Mouse (Mus musculus): ENCODE data around the gene Nek1.
A peak's percentile ranks its signal among the peaks of the same experiment; 100 is the strongest.

Nek1 gene

DNA sequence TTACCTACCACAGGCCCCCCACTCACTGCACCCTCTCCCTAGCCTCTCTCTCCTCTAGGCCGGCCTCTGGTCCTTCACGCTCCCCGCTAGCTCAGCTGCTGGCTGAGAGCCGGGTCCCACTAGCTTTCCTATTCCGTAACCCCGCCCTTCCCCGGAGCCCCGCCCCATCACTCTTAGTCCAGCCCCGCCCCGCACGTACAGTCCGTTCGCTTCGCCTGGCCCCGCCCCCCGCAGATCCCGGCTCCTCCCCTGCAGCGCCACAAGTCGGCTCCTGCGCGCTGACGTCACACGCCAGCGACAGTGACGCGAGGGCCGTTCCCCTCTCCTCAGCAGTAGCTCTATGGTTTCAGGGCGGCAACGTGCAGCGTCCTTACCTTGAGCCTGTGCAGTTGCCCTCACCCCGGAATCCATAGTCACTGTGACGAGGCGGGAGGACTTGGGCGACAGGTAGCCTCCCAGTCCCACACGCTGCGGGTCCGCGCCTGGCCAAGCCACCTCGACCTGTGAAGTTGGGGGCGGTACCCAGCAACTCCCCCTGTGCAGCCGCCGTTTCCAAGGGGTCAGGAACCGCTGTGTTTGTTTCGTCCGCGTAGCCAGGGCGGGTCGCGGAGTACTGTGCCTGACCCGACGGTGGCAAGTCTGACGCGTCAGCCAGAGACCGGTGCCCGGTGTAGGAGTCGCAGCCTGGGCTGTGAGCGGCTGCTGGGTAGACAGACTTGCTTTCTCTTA is at the start of gene Nek1:
Gene Nek1, plus strand, starts transcription at position 286 of the 729 bp plus-strand sequence.
- peak; percentile 99 for DNase-seq (ENCODE audit: low read depth, low spot score)

GRCm38 (mm10) chr8:60947503-60947902 is 45.5 kb upstream of the Nek1 start:
- DNase-seq (ENCODE audit: low read depth, low spot score), result no peak

DNA sequence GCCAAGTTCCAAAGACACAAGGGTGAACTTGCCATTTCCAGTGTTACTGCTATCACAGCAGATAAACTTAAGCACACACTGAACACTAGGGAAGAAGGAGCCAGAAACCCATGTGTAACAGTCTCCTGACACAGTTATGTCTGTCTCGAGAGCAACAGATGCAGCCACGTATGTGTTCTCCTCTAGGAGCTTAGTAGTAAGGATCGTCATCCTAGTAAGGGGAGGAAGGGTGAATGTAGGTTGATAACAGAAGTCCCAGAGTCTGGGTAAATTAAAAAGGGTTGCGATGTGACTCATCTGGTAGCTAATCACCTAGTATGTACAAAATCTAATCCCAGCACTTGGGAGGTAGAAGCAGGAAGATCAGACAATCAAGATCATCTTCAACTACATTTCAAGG is 43.1 kb upstream of the Nek1 start:
- no peak for DNase-seq (ENCODE audit: low read depth, low spot score)

GRCm38 (mm10) chr8:60951271-60951670 is 41.7 kb upstream of the Nek1 start:
- no peak for DNase-seq (ENCODE audit: low read depth, low spot score)

DNA sequence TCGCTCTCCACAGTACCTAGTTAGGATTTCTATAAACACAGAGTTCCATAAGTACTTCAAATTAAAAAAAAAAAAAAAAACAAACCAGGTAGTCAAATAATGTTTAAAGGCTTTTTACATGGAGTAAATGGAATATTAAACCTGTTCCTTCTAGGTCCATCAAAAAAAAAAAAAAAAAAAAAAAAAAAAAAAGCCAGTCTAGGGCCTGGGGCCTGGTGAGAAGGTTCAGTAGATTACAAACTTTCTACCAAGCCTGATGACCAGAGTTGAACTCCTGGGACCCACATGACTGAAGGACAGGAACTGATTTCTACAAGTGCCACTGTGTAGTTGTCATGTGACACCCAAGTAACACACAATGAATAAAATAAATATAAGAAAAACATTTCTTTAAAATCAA is 41.2 kb upstream of the Nek1 start:
- no peak for DNase-seq (ENCODE audit: low read depth, low spot score)

- DNase-seq (ENCODE audit: low read depth, low spot score), result no peak
Measured at GRCm38 (mm10) chr8:60952803-60953202, 40.2 kb upstream of the Nek1 start.

DNA sequence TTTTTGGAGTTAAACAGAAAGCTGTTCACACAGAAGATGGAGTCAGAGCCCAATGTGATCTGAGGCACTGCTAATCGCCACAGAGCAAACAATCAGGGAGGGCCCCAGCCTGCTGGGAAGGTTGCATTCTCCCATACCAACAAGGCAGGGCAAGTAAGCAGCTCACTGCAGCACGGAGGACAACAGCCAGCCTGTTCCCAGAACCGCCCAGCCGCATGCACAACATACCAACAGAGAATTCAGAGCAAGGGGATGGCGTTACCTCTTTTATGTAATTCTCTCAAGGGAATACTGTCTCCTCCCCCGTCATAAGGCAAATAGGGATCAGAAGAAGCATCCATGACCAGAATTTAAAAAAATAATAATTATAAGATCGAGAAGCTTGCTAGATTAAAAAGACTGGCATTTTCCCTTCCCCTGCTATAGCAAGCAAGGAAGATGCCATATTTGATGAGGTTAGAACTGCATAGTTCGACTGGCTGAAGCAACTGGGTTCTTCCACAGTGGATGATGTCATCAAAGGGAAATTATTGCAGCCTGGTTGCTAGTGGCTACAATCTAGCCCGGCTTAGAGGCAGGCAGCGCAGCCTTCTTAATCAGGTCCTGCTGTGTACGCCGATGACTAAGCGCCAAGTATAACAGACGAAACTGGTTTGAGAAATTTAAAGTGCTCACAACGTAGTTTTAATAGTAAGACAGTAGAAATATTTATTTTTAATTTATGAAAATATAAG is 38.5 kb upstream of the Nek1 start:
- peak; percentile 77 for DNase-seq (ENCODE audit: low read depth, low spot score)

- DNase-seq (ENCODE audit: low read depth, low spot score), result no peak
Measured at GRCm38 (mm10) chr8:60956847-60957246, 36.1 kb upstream of the Nek1 start.

GRCm38 (mm10) chr8:60962763-60963162 is 30.2 kb upstream of the Nek1 start:
- no peak for DNase-seq (ENCODE audit: low read depth, low spot score)

DNA sequence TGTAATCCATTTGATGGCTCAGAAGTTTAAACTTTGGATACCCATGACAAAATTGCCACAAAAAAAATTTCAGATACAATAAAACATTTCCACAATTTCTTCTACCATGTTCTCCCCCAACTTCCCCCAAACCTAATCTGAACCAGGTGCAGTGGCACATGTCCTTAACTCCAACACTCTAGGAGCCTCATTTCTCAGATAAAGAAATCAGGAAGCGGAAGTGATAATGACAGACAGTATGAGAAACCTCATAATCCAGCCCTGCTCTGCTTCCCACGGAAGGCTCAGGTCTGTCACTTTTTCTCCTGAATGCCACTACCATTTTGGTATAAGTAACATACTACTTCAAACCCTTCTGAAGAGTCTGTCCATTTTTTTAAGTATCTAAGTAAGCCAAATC is 29.1 kb upstream of the Nek1 start:
- no peak for DNase-seq (ENCODE audit: low read depth, low spot score)

DNA sequence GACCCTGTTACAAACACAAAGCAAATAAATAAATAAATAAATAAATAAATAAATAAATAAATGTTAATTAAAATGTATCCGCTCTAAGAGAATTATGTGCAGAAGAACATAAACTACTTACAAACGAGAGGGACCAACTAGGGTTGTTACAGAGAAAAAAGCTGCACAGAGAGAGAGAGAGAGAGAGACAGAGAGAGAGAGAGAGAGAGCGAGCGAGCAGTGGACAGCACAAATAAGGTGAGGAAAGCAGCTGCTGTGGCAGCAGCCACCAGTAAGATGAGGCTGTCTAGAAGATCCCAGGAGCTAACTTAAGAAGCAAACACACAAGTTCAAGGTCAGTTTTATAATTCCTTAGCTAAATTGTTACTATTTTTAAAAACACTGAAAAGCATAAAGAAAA is 28.5 kb upstream of the Nek1 start:
- DNase-seq (ENCODE audit: low read depth, low spot score), result no peak

- DNase-seq (ENCODE audit: low read depth, low spot score), result peak; percentile 23
Measured at GRCm38 (mm10) chr8:60965306-60965705, 27.7 kb upstream of the Nek1 start.

DNA sequence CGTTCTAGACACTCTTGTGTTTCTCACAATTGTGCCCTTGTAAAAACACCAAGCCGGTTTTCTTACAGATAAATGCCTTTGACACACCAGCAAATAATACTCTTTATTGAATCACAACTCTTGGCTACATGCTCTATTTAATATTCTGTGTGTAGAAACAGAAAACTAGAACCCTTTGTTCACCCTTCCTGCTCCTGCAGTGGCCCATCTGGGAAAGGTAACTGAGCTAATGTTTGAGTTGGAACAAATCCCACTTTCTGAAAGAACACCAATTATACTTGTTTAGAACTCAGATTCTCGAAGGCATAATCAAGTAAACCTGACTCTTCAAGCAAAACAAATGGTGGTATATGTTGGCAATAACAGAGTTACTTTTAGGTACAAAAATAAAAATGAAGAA is 27.3 kb upstream of the Nek1 start:
- no peak for DNase-seq (ENCODE audit: low read depth, low spot score)

DNA sequence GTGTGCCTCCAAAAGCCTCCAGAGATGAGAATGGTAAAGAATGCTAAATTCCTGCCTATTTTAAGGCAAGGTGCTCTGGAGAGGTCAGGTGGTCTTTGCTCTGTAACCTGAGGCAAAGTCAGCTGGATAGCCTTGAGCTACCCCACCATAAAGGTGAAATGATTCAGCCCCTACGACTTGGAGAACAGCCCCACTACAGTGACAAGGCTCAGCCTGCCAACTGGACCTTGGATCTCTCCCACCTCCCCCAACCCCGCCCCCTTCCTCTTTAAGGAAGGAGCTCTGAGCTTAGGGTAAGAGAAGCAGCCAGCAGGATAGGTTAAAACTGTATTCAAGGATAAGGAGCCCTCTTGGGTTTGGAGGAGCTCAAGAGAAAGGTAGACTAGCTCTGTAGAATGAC is 23.9 kb upstream of the Nek1 start:
- peak; percentile 66 for DNase-seq (ENCODE audit: low read depth, low spot score)

DNA sequence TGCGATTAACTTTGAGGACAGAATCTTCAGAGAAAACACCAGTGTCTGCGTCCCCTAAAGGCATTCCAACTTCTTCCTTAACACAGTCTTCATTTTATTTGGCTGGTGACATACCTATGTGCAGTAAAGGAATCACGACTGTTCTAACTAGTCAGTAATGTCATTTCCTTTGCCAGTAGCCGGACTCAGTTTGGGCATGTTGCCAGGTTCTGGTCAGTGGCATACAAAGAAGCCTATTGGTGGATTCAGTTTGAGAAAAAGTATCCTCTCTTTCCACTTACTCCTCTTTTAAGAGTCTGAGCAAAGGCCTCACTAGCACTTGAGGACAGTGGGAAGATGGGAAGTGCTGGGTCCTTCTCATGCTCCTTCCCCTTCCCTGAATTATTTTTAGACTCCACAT is 21.2 kb upstream of the Nek1 start:
- no peak for DNase-seq (ENCODE audit: low read depth, low spot score)

DNA sequence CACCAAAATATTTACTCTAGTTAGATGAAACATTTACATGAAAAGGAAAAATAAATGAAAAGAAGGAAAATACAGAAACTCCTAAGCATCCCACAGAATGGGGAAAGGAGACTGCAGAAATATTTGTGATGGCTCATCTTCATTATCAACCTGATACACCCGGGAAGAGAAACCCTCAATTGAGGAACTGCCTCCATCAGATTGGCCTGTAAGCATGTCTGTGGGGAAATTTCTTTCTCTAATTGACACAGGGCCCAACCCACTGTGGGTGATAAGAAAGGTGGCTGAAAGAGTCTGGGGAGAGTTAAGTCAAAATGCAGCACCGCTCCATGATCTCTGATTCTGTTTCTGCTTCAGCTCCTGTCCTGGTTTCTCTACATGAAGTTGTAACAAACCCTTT is 19.5 kb upstream of the Nek1 start:
- DNase-seq (ENCODE audit: low read depth, low spot score), result no peak

DNA sequence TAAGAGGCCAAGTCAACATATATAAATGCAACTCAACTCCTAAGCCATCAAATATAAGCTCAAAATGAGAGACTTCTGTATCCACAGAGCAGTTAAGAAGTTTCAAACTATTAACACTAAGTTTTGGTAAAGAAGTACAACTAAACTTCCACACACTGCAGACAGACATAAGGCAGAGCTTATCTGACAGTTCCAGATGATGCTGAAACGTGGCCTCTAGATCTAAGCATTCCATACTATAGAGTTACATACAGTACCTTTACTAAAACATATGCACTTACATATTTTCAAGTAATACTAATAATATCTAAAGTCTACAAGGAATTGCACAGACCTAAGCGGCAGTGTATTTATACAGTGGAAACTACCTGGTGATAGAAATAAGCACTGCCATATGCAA is 18.2 kb upstream of the Nek1 start:
- DNase-seq (ENCODE audit: low read depth, low spot score), result no peak

- peak; percentile 83 for DNase-seq (ENCODE audit: low read depth, low spot score)
Measured at GRCm38 (mm10) chr8:60976818-60977217, 16.2 kb upstream of the Nek1 start.

DNA sequence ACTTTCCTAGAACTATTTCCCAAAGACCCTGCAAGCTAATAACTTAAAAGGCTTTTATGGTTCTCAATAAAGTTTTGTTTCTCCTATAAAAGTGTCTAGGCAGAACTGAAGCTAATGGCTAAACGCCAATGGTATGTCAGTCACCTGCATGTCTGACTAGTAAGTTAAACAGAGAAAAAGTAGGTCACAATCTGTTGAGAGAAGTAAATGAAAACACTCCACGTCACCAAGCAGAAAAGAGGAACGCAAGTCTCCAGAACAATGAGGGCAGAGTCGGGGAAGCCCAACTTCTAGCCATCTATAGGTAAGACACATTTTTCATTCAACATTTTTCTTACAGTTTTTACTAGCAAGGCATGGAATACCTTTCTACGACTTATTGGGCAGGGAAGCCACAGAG is 14.5 kb upstream of the Nek1 start:
- no peak for DNase-seq (ENCODE audit: low read depth, low spot score)

DNA sequence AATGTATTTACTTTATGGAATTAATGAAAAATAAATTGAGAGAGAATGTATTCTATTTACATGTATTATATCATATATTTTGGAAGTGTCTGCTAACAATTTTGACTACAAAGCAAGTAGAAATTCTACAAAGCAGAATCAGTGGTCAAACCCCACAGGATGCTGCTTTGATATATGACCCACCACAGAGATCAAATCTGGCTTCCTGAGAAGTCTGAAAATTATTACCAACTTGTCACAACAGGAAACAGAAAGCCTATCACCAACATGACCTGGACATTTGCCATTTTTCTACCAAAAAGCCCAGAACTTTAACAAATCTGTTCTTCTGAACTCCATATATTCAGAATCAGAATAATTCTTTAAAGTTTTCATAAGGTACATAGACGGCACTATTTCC is 11.6 kb upstream of the Nek1 start:
- DNase-seq (ENCODE audit: low read depth, low spot score), result no peak

DNA sequence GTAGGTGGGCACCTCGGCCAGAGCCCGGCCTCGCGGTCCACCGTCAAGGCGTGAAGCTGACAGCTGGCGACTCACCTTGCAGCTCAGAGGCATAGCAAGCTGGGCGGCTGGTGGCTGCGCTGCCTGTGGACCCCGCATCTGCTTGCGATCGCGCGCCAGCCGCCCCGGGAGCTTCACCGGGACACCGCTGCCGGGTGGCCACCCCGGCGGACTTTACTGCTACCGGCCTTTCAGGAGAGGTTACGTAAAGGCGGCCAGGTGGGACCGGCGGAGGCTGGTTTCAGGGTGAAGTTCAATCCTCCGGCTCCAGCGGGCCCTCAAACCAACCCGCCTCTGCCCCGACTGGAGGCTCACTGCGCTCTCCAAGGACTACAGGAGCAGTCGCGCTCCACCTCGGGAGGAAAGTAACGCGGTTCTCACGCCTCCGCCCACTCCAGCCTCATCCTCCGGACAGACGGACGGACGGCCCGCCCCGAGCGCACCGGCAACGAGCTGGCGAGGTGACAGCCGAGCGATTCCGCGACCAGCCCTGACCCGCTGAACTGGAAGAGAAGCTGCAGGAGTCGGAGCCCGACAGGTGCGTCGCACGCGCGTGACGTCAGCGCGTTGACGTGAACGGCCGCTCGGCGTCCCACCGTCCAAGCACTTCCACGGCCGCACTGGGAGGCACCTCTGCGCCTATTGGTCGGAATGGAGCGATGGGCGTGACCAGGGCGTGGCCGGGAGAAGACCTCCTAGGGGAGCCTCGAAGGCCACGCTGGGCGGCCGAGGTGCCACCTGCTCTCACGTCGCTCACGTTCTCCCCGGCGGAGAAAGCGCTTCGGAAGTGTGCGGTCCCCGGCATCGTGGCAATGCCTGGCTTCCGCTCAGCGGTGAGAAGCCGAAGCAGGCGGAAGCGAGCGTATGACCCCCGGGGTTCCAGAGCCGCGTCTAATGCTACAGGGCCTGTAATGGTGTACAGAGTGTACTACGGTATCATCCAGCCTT is 10.0 kb upstream of the Nek1 start, which contains the start of gene Clcn3:
Gene Clcn3, minus strand, starts transcription at position 600 of the 987 bp plus-strand sequence.
- DNase-seq (ENCODE audit: low read depth, low spot score), result peak; percentile 100

GRCm38 (mm10) chr8:60983688-60984079 is 9.3 kb upstream of the Nek1 start:
- DNase-seq (ENCODE audit: low read depth, low spot score), result peak; percentile 75
